Mouse (Mus musculus): Measurements from ENCODE around the gene Cspg4. TPM values are rescaled to one million over a fixed set of nuclear protein-coding genes. Genes with fewer than 3 reads are reported as not detected.
"Not testable (repeated sequence)": the region's sequence is repeated elsewhere in the genome, so short reads cannot be mapped to it uniquely, and the experiment has no call there.

The Cspg4 gene
- total and polyA plus RNA-seq, 2 experiments from 2014 or later = 7.5 to 24.7 TPM

DNA sequence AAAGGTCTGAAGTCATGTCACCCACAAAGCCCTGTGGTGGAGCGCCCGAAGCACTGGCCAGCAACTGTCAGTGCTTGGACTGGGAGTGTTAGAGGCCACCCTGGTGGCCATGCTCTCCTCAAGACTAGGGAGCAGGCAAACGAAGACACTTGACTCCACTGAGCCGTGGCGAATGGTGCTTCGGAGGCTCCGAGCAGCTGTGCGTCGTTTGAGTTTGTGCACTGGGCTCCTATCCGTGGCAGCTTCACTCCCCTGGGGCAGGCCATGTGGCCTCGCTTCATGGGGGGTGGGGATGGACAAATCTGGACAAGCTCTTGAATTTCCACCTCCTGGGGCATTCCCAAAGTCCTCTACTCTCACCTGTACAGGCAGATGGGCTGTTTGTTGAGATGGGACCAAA lies 34.6 kb downstream of the Cspg4 start:
- Histone ChIP-seq H3K4me1 (ENCODE audit: insufficient read depth) (no peaks in the 10 kb centered on the region), H3K4me3 (ENCODE audit: low read depth, low read length) (no peak overlapping the region), H3K27ac (ENCODE audit: low read depth, low read length) (no peak overlapping the region), H3K27me3 (ENCODE audit: insufficient read depth, low read length) (no peaks in the 10 kb centered on the region), H3K36me3 (ENCODE audit: insufficient read depth) (no peaks in the 10 kb centered on the region), H3K4me2 (ENCODE audit: low read depth) (no peak overlapping the region), H3K9ac (no peak overlapping the region), H3K9me3 (ENCODE audit: low read length) (no peaks in the 10 kb centered on the region)
- ATAC-seq (no peak), DNase-seq (no peak)
- TF ChIP-seq CTCF (IDR thresholded peaks at IDR 0.05; ENCODE audit: low read depth) = no peak
- 83% methylated on average over 11 of the region's 11 CpGs for WGBS

DNA sequence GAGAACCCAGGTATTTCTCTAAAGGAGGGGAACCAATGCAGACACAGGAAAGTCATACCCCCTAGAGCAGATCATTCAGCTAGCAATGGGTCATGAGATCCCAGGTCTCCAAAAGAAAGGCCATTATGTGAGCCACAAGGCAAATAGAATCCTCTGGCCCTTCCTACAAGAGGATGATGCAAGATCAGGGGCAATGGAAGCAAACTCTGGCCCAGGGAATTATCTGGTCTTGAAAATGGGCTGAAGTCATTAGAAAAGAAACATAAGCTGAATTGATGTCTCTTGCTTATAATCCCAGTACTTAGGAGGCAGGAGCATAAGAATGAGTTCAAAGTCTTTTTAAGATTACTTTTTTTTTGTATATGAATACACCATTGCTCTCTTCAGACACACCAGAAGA lies 35.2 kb downstream of the Cspg4 start:
- no peak overlapping the region for H3K4me2 ChIP-seq (ENCODE audit: low read depth)
- TF ChIP-seq CTCF (IDR thresholded peaks at IDR 0.05; ENCODE audit: low read depth) = no peak
- no peak overlapping the region for H3K27ac ChIP-seq (ENCODE audit: low read depth, low read length)
- H3K27me3 ChIP-seq (ENCODE audit: insufficient read depth, low read length) = no peaks in the 10 kb centered on the region
- ATAC-seq (no peak), DNase-seq (no peak)
- H3K4me1 ChIP-seq (ENCODE audit: insufficient read depth) = no peaks in the 10 kb centered on the region
- no peak overlapping the region for H3K9ac ChIP-seq
- H3K9me3 ChIP-seq (ENCODE audit: low read length) = no peaks in the 10 kb centered on the region
- no peak overlapping the region for H3K4me3 ChIP-seq (ENCODE audit: low read depth, low read length)
- no peaks in the 10 kb centered on the region for H3K36me3 ChIP-seq (ENCODE audit: insufficient read depth)

DNA sequence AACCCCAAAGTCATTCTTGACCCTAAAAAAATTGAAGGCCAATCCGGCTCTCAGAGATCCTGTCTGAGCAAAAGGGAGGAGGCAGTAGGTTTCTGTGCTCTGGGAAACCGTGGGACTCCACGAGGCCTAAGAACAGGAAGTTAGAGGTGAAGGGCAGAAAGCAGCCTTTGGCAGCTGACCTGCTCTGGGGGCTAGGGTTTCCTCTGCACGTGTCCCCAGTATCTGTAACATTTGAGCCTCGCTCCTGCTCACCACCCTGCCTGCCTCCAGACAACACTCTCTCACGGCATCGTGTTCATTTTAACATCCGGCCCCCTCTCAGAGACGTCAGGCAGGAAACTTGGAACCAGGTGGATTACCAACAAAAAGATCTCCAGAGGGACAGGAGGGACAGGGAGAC lies 35.7 kb downstream of the Cspg4 start:
- Histone ChIP-seq H3K4me3 (ENCODE audit: low read depth, low read length) (no peak overlapping the region), H3K9ac (no peak overlapping the region), H3K27me3 (ENCODE audit: insufficient read depth, low read length) (no peaks in the 10 kb centered on the region), H3K36me3 (ENCODE audit: insufficient read depth) (no peaks in the 10 kb centered on the region), H3K4me1 (ENCODE audit: insufficient read depth) (no peaks in the 10 kb centered on the region), H3K4me2 (ENCODE audit: low read depth) (no peak overlapping the region), H3K27ac (ENCODE audit: low read depth, low read length) (no peak overlapping the region), H3K9me3 (ENCODE audit: low read length) (no peaks in the 10 kb centered on the region)
- no peak for DNase-seq
- no peak for TF ChIP-seq CTCF (IDR thresholded peaks at IDR 0.05; ENCODE audit: low read depth)
- ATAC-seq = no peak
- WGBS = 62% methylated on average over 9 of the region's 9 CpGs

DNA sequence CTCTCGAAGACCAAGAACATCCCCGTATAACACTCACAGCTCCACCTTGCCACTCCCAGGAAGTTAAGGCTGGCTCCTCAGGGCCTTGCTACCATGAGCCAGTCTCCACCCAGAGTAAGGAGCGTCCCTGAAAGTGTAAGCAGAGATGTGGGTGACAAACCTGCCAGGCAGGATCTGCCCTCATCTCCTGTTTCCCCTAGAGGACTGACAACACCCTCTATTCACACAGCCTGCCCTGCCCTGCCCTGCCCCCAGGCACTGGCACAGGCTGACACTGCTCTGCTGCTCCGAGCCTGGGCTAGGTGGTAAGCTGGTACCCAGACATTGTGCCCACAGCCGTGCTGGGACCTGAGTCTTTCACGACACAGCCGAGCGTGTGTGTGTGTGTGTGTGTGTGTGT lies 36.4 kb downstream of the Cspg4 start:
- Histone ChIP-seq H3K4me2 (ENCODE audit: low read depth) (no peak overlapping the region), H3K4me3 (ENCODE audit: low read depth, low read length) (no peak overlapping the region), H3K36me3 (ENCODE audit: insufficient read depth) (no peaks in the 10 kb centered on the region), H3K9ac (no peak overlapping the region), H3K27me3 (ENCODE audit: insufficient read depth, low read length) (no peaks in the 10 kb centered on the region), H3K4me1 (ENCODE audit: insufficient read depth) (no peaks in the 10 kb centered on the region), H3K27ac (ENCODE audit: low read depth, low read length) (no peak overlapping the region), H3K9me3 (ENCODE audit: low read length) (no peaks in the 10 kb centered on the region)
- no peak for DNase-seq
- no peak for ATAC-seq
- 73% methylated on average over 8 of the region's 8 CpGs for WGBS
- TF ChIP-seq CTCF (IDR thresholded peaks at IDR 0.05; ENCODE audit: low read depth) = no peak

DNA sequence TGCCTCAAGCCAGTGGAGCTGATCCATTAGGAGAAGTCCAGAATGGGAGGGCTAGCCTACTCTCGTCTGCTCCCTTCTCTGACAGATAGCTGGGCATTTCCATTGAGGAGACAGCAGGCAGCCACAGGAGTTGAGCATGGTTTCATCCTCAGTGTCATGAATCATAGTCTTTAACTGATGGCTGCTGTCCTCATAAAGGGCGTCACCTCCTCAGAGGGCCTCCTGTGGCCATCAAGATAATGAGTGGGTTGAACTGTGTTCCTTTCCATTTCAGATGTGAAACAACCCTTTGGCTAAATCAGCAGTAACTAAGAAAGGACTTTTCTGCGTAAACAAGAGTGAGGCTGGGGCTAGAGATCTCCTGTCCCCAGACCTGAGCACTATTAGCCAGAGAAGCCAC lies 38.8 kb downstream of the Cspg4 start:
- DNase-seq (no peak), ATAC-seq (no peak)
- H3K27ac ChIP-seq (ENCODE audit: low read depth, low read length) = no peak overlapping the region
- H3K9ac ChIP-seq = no peak overlapping the region
- H3K4me1 ChIP-seq (ENCODE audit: insufficient read depth) = no peaks in the 10 kb centered on the region
- H3K36me3 ChIP-seq (ENCODE audit: insufficient read depth) = no peaks in the 10 kb centered on the region
- H3K9me3 ChIP-seq (ENCODE audit: low read length) = no peaks in the 10 kb centered on the region
- TF ChIP-seq CTCF (IDR thresholded peaks at IDR 0.05; ENCODE audit: low read depth) = no peak
- H3K27me3 ChIP-seq (ENCODE audit: insufficient read depth, low read length) = no peaks in the 10 kb centered on the region
- 76% methylated on average over 3 of the region's 3 CpGs for WGBS
- no peak overlapping the region for H3K4me2 ChIP-seq (ENCODE audit: low read depth)
- H3K4me3 ChIP-seq (ENCODE audit: low read depth, low read length) = no peak overlapping the region

DNA sequence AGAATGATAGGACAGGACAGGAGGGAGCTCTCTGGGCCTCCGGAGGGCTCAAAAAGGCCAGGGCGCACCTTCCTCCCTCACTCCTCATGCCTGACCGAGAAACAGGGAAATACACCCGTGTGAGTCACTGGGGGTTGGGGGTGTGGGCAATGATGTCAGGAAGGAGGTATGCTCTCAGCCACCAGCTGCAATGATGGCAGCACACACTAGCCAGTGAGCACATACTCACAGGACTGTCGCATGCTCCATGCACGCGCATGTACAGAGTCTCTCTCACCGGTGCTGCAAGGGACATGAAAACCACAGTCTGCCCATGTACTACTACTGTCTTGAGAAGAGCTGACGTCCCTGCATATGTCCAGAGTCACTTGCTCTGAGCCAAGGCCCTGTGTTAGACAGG lies 42.7 kb downstream of the Cspg4 start:
- TF ChIP-seq CTCF (IDR thresholded peaks at IDR 0.05; ENCODE audit: low read depth) = no peak
- Histone ChIP-seq H3K9me3 (ENCODE audit: low read length) (no peaks in the 10 kb centered on the region), H3K4me3 (ENCODE audit: low read depth, low read length) (no peak overlapping the region), H3K27ac (ENCODE audit: low read depth, low read length) (no peak overlapping the region), H3K9ac (no peak overlapping the region), H3K4me1 (ENCODE audit: insufficient read depth) (no peaks in the 10 kb centered on the region), H3K27me3 (ENCODE audit: insufficient read depth, low read length) (no peaks in the 10 kb centered on the region), H3K36me3 (ENCODE audit: insufficient read depth) (no peaks in the 10 kb centered on the region), H3K4me2 (ENCODE audit: low read depth) (no peak overlapping the region)
- 87% methylated on average over 9 of the region's 9 CpGs for WGBS
- no peak for ATAC-seq
- no peak for DNase-seq

DNA sequence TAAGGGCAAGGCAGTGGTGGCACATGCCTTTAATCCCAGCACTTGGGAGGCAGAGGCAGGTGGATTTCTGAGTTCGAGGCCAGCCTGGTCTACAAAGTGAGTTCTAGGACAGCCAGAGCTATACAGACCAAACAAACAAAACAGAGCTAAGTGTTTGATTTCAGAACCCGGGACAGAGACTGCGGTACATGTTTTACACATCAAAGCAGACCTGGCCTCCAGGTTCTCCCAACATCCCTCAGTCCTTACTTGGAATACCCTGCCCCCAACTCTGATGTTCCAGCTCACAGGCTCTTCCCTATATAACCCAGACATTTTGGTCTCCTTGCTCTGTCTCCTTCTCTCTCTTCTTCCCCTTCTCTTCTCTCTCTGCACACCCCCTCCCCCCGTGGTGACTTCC lies 45.2 kb downstream of the Cspg4 start:
- H3K27ac ChIP-seq (ENCODE audit: low read depth, low read length); ATAC-seq; H3K4me2 ChIP-seq (ENCODE audit: low read depth); H3K4me1 ChIP-seq (ENCODE audit: insufficient read depth); H3K9me3 ChIP-seq (ENCODE audit: low read length); H3K27me3 ChIP-seq (ENCODE audit: insufficient read depth, low read length); H3K36me3 ChIP-seq (ENCODE audit: insufficient read depth); H3K4me3 ChIP-seq (ENCODE audit: low read depth, low read length); DNase-seq; H3K9ac ChIP-seq: not testable (repeated sequence)
- WGBS = 48% methylated on average over 4 of the region's 4 CpGs

DNA sequence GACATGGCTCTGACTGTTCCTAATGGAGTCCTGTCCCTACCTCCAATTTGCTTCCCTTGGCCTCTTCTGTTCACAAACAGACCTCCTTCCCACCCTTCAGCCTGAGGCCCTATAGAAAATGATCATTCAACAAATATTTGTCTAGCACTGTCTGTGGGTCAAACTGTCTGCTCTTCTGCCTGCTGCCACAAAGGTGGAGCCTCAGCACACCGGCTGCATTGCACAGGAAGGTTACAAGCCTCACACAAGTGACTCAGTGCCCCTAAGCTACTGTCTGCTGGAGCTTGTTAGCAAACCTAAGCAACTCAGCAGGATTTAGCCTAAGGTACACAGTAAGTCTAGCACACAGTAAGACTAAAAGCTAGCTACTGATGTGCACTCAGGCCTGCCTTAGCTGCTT lies 46.2 kb downstream of the Cspg4 start:
- no peaks in the 10 kb centered on the region for H3K9me3 ChIP-seq (ENCODE audit: low read length)
- no peak for DNase-seq
- WGBS = 75% methylated on average over 1 of the region's 1 CpGs

More for the DNA sequence above, 46.2 kb downstream of the Cspg4 start:
- Histone ChIP-seq H3K27me3 (ENCODE audit: insufficient read depth, low read length) (no peaks in the 10 kb centered on the region), H3K4me2 (ENCODE audit: low read depth) (no peak overlapping the region), H3K9ac (no peak overlapping the region), H3K27ac (ENCODE audit: low read depth, low read length) (no peak overlapping the region), H3K4me3 (ENCODE audit: low read depth, low read length) (no peak overlapping the region), H3K4me1 (ENCODE audit: insufficient read depth) (no peaks in the 10 kb centered on the region), H3K36me3 (ENCODE audit: insufficient read depth) (no peaks in the 10 kb centered on the region)
- ATAC-seq = no peak
- no peak for TF ChIP-seq CTCF (IDR thresholded peaks at IDR 0.05; ENCODE audit: low read depth)

All from forebrain, postnatal 0 days (tissue).